Mouse (Mus musculus) neural tube, embryonic 11.5 days (tissue): ENCODE data around the gene Thada. TPM values are rescaled to one million over a fixed set of nuclear protein-coding genes. Genes with fewer than 3 reads are reported as not detected.

Experiments used
- ATAC-seq: fragments of 200-750 bp; cut with Nextera tagmentation; 2 replicates; pipeline ENCODE4 v1.8.0; 2017; ENCODE audit warnings: moderate number of reproducible peaks, mild to moderate bottlenecking, moderate TSS enrichment, moderate library complexity; ENCODE audit not compliant: insufficient read depth, low FRiP score, low TSS enrichment
- DNase-seq: peaks from one replicate; pipeline ENCODE4 v3.0.0-alpha.2; 2015; ENCODE audit warnings: low spot score
- H3K27ac ChIP-seq: fragments of 300-500 bp; sonication (generic); 2 replicates; pipeline ENCODE4 v1.5.1; 2014; ENCODE audit warnings: low read depth, mild to moderate bottlenecking, low read length
- H3K27me3 ChIP-seq: fragments of 300-500 bp; sonication (generic); 2 replicates; pipeline ENCODE4 v1.6.1; 2014; ENCODE audit warnings: mild to moderate bottlenecking, low read length, mixed read lengths; ENCODE audit not compliant: control insufficient read depth, insufficient read depth
- H3K36me3 ChIP-seq: fragments of 300-500 bp; sonication (generic); 2 replicates; pipeline ENCODE4 v1.6.1; 2014; ENCODE audit warnings: mild to moderate bottlenecking, low read length, moderate library complexity, mixed read lengths; ENCODE audit not compliant: control insufficient read depth, insufficient read depth
- H3K4me1 ChIP-seq: fragments of 300-500 bp; sonication (generic); 2 replicates; pipeline ENCODE4 v1.6.1; 2014; ENCODE audit warnings: low read length, mixed read lengths; ENCODE audit not compliant: control insufficient read depth, insufficient read depth
- H3K4me2 ChIP-seq: fragments of 300-500 bp; sonication (generic); 2 replicates; pipeline ENCODE4 v1.6.1; 2014; ENCODE audit warnings: low read depth, mild to moderate bottlenecking, moderate library complexity
- H3K4me3 ChIP-seq: fragments of 300-500 bp; sonication (generic); 2 replicates; pipeline ENCODE4 v1.5.1; 2014; ENCODE audit warnings: low read depth, low read length
- H3K9ac ChIP-seq: fragments of 300-500 bp; sonication (generic); 2 replicates; pipeline ENCODE4 v1.6.1; 2014; ENCODE audit warnings: mild to moderate bottlenecking, low read length
- H3K9me3 ChIP-seq: fragments of 300-500 bp; sonication (generic); 2 replicates; pipeline ENCODE4 v1.6.1; 2016; ENCODE audit warnings: low read length; ENCODE audit not compliant: control insufficient read depth
- WGBS: fragments of 180-500 bp; shearing (Covaris S2); extraction: QIAGEN DNeasy Blood & Tissue Kit; methylation state at CpG from one replicate; pipeline ENCODE4 v1.1.7; 2014; 5-methylcytosine and 5-hydroxymethylcytosine counted together
- polyA plus RNA-seq: library from polyadenylated mRNA; unstranded; fragments of >200 nt; fragmentation: Nextera tagmentation; extraction: Ambion mirVana; gene quantifications from 2 replicates; pipeline ENCODE4 v1.2.1, GENCODE M21; 2014

Gene Thada
- polyA plus RNA-seq, 1 experiment from 2014 or later: 10.0 TPM

DNA sequence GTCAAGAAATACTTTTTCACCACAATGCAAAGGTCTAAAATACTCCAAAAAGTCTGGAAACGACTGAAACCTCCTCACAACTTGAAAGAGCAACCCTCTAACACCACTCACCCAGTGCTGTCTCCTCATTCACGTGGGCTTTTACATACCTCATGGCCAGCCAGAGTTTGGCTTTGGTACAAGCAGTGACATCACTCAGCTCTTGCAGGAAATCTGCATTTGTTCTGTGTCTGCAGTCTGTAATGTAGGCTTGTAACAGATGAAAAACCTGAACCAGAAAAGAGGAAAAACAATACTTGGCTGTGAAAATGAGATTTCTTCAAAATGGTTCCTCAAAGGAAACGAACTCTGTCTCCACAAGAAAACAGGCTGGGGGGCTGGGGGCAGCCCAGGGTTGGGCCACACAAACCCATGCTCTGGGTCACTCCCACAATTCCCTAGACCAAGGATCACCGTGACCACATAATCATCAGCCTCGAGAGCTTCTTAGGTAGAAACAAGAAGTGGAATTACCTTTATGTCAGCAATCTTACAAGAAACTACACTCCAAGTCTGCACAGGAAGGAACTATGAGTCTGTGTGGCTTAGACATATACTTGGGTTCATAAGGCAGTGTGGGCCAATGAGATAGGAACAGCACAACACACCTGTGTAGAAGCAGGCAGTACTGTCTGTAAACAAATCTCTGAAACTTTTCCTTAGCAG is 193.3 kb downstream of the Thada start:
- Histone ChIP-seq H3K36me3 (no peaks in the 10 kb centered on the region), H3K27ac (no peak overlapping the region), H3K4me3 (no peak overlapping the region), H3K9ac (no peak overlapping the region), H3K4me1 (peaks cover 7% of the 10 kb centered on the region; the same call in 1 of the 2 replicates), H3K9me3 (no peaks in the 10 kb centered on the region), H3K27me3 (no peaks in the 10 kb centered on the region), H3K4me2 (no peak overlapping the region)
- WGBS: 84% methylated on average over 5 of the region's 5 CpGs
- DNase-seq (no peak), ATAC-seq (no peak)

DNA sequence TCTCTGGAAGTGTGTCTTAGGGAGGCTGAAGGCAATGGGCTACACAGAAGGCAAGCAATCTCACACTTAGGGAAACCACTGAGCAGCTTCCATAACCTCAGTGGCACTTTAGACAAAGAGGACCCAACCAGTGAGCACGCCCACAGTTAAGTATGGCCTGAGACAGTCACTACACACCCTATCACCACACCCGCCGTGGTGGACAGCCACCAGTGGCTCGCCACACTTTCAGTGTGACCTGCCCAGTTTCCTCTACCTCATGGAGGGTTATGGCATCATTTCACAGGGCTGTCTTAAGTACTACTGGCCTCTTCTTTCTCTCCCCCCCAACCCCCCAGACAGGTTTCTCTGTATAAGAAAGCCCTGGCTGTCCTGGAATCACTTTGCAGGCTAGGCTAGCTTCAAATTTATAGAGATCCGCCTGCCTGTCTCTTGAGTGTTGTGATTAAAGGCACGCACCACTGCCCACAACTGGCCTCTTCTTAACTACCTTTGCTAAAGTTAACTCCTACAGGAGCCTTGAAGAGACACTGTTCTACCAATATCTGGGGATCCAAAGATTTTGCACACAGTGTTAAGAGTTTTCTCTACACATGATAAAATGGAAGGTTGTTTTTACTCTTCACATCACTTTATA is 194.3 kb downstream of the Thada start:
- DNase-seq (no peak), ATAC-seq (no peak)
- H3K4me1 ChIP-seq: peaks cover 7% of the 10 kb centered on the region; the same call in 1 of the 2 replicates
- H3K36me3 ChIP-seq: no peaks in the 10 kb centered on the region
- no peaks in the 10 kb centered on the region for H3K9me3 ChIP-seq
- H3K4me2 ChIP-seq: no peak overlapping the region
- WGBS: 92% methylated on average over 6 of the region's 6 CpGs
- no peak overlapping the region for H3K9ac ChIP-seq
- H3K4me3 ChIP-seq: no peak overlapping the region
- H3K27me3 ChIP-seq: no peaks in the 10 kb centered on the region
- no peak overlapping the region for H3K27ac ChIP-seq

DNA sequence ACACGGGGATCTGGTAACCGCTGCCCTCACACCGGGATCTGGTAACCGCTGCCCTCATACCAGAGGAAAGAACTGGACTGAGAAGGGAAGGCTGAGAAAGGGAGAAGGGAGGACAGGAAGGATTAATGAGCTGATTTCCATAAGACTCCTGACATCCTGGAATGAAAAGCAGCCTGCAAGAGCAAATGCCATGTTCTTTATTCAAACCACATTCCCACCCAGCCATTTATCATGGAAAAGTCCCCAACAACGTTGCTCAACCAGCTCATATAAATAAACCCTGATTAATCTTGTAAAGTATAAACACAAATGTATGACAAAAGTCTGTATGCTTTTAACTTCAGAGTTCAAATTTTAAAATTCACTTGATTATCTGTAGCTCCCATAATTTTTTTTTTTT is 196.3 kb downstream of the Thada start:
- H3K4me3 ChIP-seq: no peak overlapping the region
- H3K4me1 ChIP-seq: peaks cover 7% of the 10 kb centered on the region; the same call in 1 of the 2 replicates
- no peaks in the 10 kb centered on the region for H3K36me3 ChIP-seq
- WGBS: 83% methylated on average over 5 of the region's 5 CpGs
- no peaks in the 10 kb centered on the region for H3K9me3 ChIP-seq
- H3K27ac ChIP-seq: no peak overlapping the region
- no peak for DNase-seq
- no peaks in the 10 kb centered on the region for H3K27me3 ChIP-seq
- H3K9ac ChIP-seq: no peak overlapping the region
- H3K4me2 ChIP-seq: no peak overlapping the region
- no peak for ATAC-seq

DNA sequence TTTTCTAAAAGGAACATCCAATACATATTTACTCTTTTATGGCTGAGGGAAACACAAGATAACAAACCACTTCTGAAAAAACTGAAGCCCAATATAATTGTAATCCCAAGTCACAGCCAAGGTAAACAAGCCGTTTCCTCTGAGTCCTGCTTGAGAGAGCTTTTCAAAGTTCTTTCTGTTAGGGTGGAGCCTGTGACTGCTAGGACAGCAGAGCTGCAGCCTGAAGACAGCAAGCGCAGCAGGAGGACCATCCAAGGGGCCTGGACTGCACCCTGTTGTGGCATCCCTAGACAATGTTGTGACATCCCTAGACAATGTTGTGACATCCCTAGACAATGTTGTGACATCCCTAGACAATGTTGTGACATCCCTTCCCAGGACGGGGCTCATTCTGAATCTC is 197.6 kb downstream of the Thada start:
- Histone ChIP-seq H3K27ac (no peak overlapping the region), H3K27me3 (no peaks in the 10 kb centered on the region), H3K4me2 (no peak overlapping the region), H3K9me3 (no peaks in the 10 kb centered on the region), H3K4me1 (no peaks in the 10 kb centered on the region), H3K9ac (no peak overlapping the region), H3K4me3 (no peak overlapping the region), H3K36me3 (no peaks in the 10 kb centered on the region)
- no peak for DNase-seq
- ATAC-seq: no peak
- whole genome bisulfite sequencing: 77% methylated on average over 3 of the region's 3 CpGs

DNA sequence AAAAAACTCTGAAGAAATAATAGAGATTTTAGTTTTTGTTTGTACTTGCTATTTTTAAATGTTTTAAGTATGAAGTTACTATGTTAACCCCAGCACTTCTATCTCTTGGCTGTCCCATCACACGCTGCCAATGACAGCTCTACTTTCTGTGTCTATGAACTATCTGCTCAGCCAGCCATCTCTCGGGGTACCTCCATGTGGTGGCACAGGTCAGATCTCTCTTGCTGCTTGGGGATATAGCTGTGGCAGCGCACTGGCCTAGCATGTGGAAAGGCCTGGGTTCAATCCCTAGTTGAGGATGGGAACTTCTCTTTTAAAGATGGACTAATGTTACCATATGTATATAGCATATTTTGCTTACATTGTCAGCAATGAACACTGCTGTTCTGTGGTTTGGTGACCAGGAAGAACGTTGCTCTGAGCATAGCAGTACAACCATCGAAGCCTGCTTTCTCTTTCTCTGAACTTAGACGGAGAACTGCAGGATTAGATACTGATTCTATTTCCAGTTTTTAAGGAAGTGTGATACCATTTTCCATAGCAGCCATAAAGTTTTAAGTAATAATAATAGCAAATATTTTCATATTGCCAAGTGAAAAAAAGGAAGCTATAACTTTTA is 198.4 kb downstream of the Thada start:
- ATAC-seq (no peak), DNase-seq (no peak)
- Histone ChIP-seq H3K4me3 (no peak overlapping the region), H3K27me3 (no peaks in the 10 kb centered on the region), H3K9me3 (no peaks in the 10 kb centered on the region), H3K9ac (no peak overlapping the region), H3K4me1 (no peaks in the 10 kb centered on the region), H3K4me2 (no peak overlapping the region), H3K27ac (no peak overlapping the region), H3K36me3 (no peaks in the 10 kb centered on the region)
- 91% methylated on average over 6 of the region's 6 CpGs for WGBS

GRCm38 (mm10) chr17:84266161-84266948 is 199.7 kb downstream of the Thada start:
- no peak overlapping the region for H3K4me2 ChIP-seq
- H3K4me3 ChIP-seq: no peak overlapping the region
- ATAC-seq (no peak), DNase-seq (no peak)
- H3K36me3 ChIP-seq: no peaks in the 10 kb centered on the region
- H3K4me1 ChIP-seq: no peaks in the 10 kb centered on the region
- H3K9ac ChIP-seq: no peak overlapping the region
- 81% methylated on average over 3 of the region's 3 CpGs for WGBS
- H3K27ac ChIP-seq: no peak overlapping the region
- no peaks in the 10 kb centered on the region for H3K27me3 ChIP-seq
- H3K9me3 ChIP-seq: no peaks in the 10 kb centered on the region

- WGBS: 72% methylated on average over 5 of the region's 5 CpGs
- no peak overlapping the region for H3K4me2 ChIP-seq
Observed at GRCm38 (mm10) chr17:84265480-84266130, 200.4 kb downstream of the Thada start.

DNA sequence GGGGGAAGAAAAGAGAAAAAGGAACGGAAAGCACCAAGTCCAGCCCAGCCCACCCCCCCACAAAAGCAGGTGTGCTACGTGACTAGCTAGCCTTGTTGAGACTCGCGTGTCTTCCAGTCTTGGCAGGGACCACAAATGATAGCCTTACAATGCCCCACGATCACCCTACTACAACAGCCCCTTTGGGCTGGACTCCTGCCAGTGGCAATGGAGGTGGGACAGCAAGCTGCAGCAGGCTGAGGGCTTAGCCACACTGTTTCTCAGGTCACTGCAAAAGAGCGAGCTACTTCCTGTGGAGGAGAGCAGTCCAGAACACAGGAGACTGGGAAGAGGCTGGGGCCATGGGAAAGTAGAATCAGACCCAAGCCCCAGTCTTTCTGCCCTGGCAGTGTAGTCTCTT is 201.7 kb downstream of the Thada start:
- Histone ChIP-seq H3K36me3 (no peaks in the 10 kb centered on the region), H3K27ac (no peak overlapping the region), H3K9me3 (no peaks in the 10 kb centered on the region), H3K9ac (no peak overlapping the region), H3K4me2 (no peak overlapping the region), H3K4me3 (no peak overlapping the region), H3K27me3 (no peaks in the 10 kb centered on the region), H3K4me1 (no peaks in the 10 kb centered on the region)
- 87% methylated on average over 6 of the region's 6 CpGs for WGBS
- ATAC-seq (no peak), DNase-seq (no peak)

More at GRCm38 (mm10) chr17:84265480-84266130, 200.4 kb downstream of the Thada start:
- Histone ChIP-seq H3K36me3 (no peaks in the 10 kb centered on the region), H3K27me3 (no peaks in the 10 kb centered on the region), H3K9me3 (no peaks in the 10 kb centered on the region), H3K9ac (no peak overlapping the region), H3K27ac (no peak overlapping the region), H3K4me3 (no peak overlapping the region), H3K4me1 (no peaks in the 10 kb centered on the region)
- no peak for DNase-seq
- ATAC-seq: no peak
